Mouse (Mus musculus) cerebellum, adult 2 months (tissue): ENCODE measurements around the gene Dok7.

Experiments
- CTCF ChIP-seq: fragments of 200-500 bp; IDR thresholded peaks from 2 replicates; pipeline ENCODE4 v1.5.1; 2011; ENCODE audit warnings: low read depth, mild to moderate bottlenecking, control low read depth, low read length, moderate library complexity, borderline replicate concordance; ENCODE audit not compliant: insufficient read depth
- POLR2A ChIP-seq: fragments of 200-500 bp; IDR thresholded peaks from 2 replicates; pipeline ENCODE4 v1.6.1; 2011; ENCODE audit warnings: low read length, control low read depth, borderline replicate concordance; ENCODE audit not compliant: insufficient read depth

GRCm38 (mm10) chr5:35129767-35130191, 73.2 kb downstream of the Dok7 start:
- TF ChIP-seq CTCF: no peak
- TF ChIP-seq POLR2A: no peak
